Mouse (Mus musculus): ENCODE measurements around the gene Abhd14b. TPM values are rescaled to one million over a fixed set of nuclear protein-coding genes. Genes with fewer than 3 reads are reported as not detected.
"Not testable (repeated sequence)": the region's sequence is repeated elsewhere in the genome, so short reads cannot be mapped to it uniquely, and the experiment has no call there.

The Abhd14b gene
- polyA plus RNA-seq, 1 experiment from 2014 or later, result 75.2 TPM

- WGBS, result 78% methylated on average over 15 of the region's 15 CpGs
- Histone ChIP-seq H3K9ac (ENCODE audit: low read depth, low read length) (no peak overlapping the region), H3K4me3 (replicated peaks; ENCODE audit: low read depth, low read length) (no peak overlapping the region), H3K36me3 (ENCODE audit: insufficient read depth, low read length) (peaks cover 34% of the 10 kb centered on the region; the same call in 1 of the 2 replicates), H3K27ac (no peak overlapping the region), H3K27me3 (ENCODE audit: insufficient read depth, low read length) (no peaks in the 10 kb centered on the region), H3K9me3 (replicated peaks; ENCODE audit: low read length) (no peaks in the 10 kb centered on the region), H3K4me2 (ENCODE audit: low read length) (no peak overlapping the region), H3K4me1 (replicated peaks; ENCODE audit: insufficient read depth, low read length) (no peaks in the 10 kb centered on the region; the same call in 1 of the 2 replicates)
- ATAC-seq (replicated peaks; ENCODE audit: low FRiP score, low read depth) (no peak), DNase-seq (ENCODE audit: low spot score) (no peak)
- no peak for TF ChIP-seq CTCF (IDR thresholded peaks at IDR 0.05; ENCODE audit: low read depth)
Observed at GRCm38 (mm10) chr9:106481075-106481474, 33.8 kb downstream of the Abhd14b start.

GRCm38 (mm10) chr9:106481676-106482075 lies 34.4 kb downstream of the Abhd14b start:
- Histone ChIP-seq H3K4me2 (ENCODE audit: low read length) (no peak overlapping the region), H3K4me3 (replicated peaks; ENCODE audit: low read depth, low read length) (no peak overlapping the region), H3K36me3 (ENCODE audit: insufficient read depth, low read length) (peaks cover 34% of the 10 kb centered on the region; the same call in 1 of the 2 replicates), H3K27me3 (ENCODE audit: insufficient read depth, low read length) (no peaks in the 10 kb centered on the region), H3K4me1 (replicated peaks; ENCODE audit: insufficient read depth, low read length) (no peaks in the 10 kb centered on the region; the same call in 1 of the 2 replicates), H3K27ac (no peak overlapping the region), H3K9ac (ENCODE audit: low read depth, low read length) (no peak overlapping the region), H3K9me3 (replicated peaks; ENCODE audit: low read length) (no peaks in the 10 kb centered on the region)
- no peak for ATAC-seq (replicated peaks; ENCODE audit: low FRiP score, low read depth)
- no peak for DNase-seq (ENCODE audit: low spot score)
- no peak for TF ChIP-seq CTCF (IDR thresholded peaks at IDR 0.05; ENCODE audit: low read depth)
- WGBS, result 93% methylated on average over 13 of the region's 13 CpGs

- Histone ChIP-seq H3K4me2 (ENCODE audit: low read length) (no peak overlapping the region), H3K4me3 (replicated peaks; ENCODE audit: low read depth, low read length) (no peak overlapping the region), H3K36me3 (ENCODE audit: insufficient read depth, low read length) (peaks cover 34% of the 10 kb centered on the region; the same call in 1 of the 2 replicates), H3K27me3 (ENCODE audit: insufficient read depth, low read length) (no peaks in the 10 kb centered on the region), H3K27ac (no peak overlapping the region), H3K9ac (ENCODE audit: low read depth, low read length) (no peak overlapping the region), H3K9me3 (replicated peaks; ENCODE audit: low read length) (no peaks in the 10 kb centered on the region), H3K4me1 (replicated peaks; ENCODE audit: insufficient read depth, low read length) (no peaks in the 10 kb centered on the region; the same call in 1 of the 2 replicates)
- no peak for TF ChIP-seq CTCF (IDR thresholded peaks at IDR 0.05; ENCODE audit: low read depth)
- DNase-seq (ENCODE audit: low spot score) (no peak), ATAC-seq (replicated peaks; ENCODE audit: low FRiP score, low read depth) (no peak)
- WGBS, result 84% methylated on average over 17 of the region's 17 CpGs
Observed at GRCm38 (mm10) chr9:106482578-106483115, 35.4 kb downstream of the Abhd14b start.

GRCm38 (mm10) chr9:106483136-106483535 lies 35.9 kb downstream of the Abhd14b start:
- TF ChIP-seq CTCF (IDR thresholded peaks at IDR 0.05; ENCODE audit: low read depth), result no peak
- Histone ChIP-seq H3K27ac (no peak overlapping the region), H3K4me1 (replicated peaks; ENCODE audit: insufficient read depth, low read length) (no peaks in the 10 kb centered on the region), H3K36me3 (ENCODE audit: insufficient read depth, low read length) (peaks cover 34% of the 10 kb centered on the region; the same call in 1 of the 2 replicates), H3K9me3 (replicated peaks; ENCODE audit: low read length) (no peaks in the 10 kb centered on the region), H3K9ac (ENCODE audit: low read depth, low read length) (no peak overlapping the region), H3K4me3 (replicated peaks; ENCODE audit: low read depth, low read length) (no peak overlapping the region), H3K4me2 (ENCODE audit: low read length) (no peak overlapping the region), H3K27me3 (ENCODE audit: insufficient read depth, low read length) (no peaks in the 10 kb centered on the region)
- ATAC-seq (replicated peaks; ENCODE audit: low FRiP score, low read depth) (no peak), DNase-seq (ENCODE audit: low spot score) (no peak)
- 97% methylated on average over 10 of the region's 10 CpGs for WGBS

- H3K4me1 ChIP-seq (replicated peaks; ENCODE audit: insufficient read depth, low read length), result no peaks in the 10 kb centered on the region
- peaks cover 34% of the 10 kb centered on the region; the same call in 1 of the 2 replicates for H3K36me3 ChIP-seq (ENCODE audit: insufficient read depth, low read length)
- 92% methylated on average over 17 of the region's 17 CpGs for WGBS
- TF ChIP-seq CTCF (IDR thresholded peaks at IDR 0.05; ENCODE audit: low read depth), result no peak
- H3K9ac ChIP-seq (ENCODE audit: low read depth, low read length), result no peak overlapping the region
- no peak overlapping the region for H3K4me3 ChIP-seq (replicated peaks; ENCODE audit: low read depth, low read length)
- no peak overlapping the region for H3K27ac ChIP-seq
- ATAC-seq (replicated peaks; ENCODE audit: low FRiP score, low read depth), result no peak
- DNase-seq (ENCODE audit: low spot score), result no peak
- no peaks in the 10 kb centered on the region for H3K27me3 ChIP-seq (ENCODE audit: insufficient read depth, low read length)
- H3K4me2 ChIP-seq (ENCODE audit: low read length), result no peak overlapping the region
- no peaks in the 10 kb centered on the region for H3K9me3 ChIP-seq (replicated peaks; ENCODE audit: low read length)
Observed at GRCm38 (mm10) chr9:106483606-106484005, 36.3 kb downstream of the Abhd14b start.

- H3K9ac ChIP-seq (ENCODE audit: low read depth, low read length), result no peak overlapping the region
- WGBS, result 82% methylated on average over 10 of the region's 10 CpGs
- H3K36me3 ChIP-seq (ENCODE audit: insufficient read depth, low read length), result peaks cover 34% of the 10 kb centered on the region; the same call in 1 of the 2 replicates
- ATAC-seq (replicated peaks; ENCODE audit: low FRiP score, low read depth) (no peak), DNase-seq (ENCODE audit: low spot score) (no peak)
- H3K27me3 ChIP-seq (ENCODE audit: insufficient read depth, low read length), result no peaks in the 10 kb centered on the region
- no peak for TF ChIP-seq CTCF (IDR thresholded peaks at IDR 0.05; ENCODE audit: low read depth)
- no peak overlapping the region for H3K4me3 ChIP-seq (replicated peaks; ENCODE audit: low read depth, low read length)
- H3K27ac ChIP-seq, result no peak overlapping the region
- no peaks in the 10 kb centered on the region for H3K9me3 ChIP-seq (replicated peaks; ENCODE audit: low read length)
- H3K4me1 ChIP-seq (replicated peaks; ENCODE audit: insufficient read depth, low read length), result no peaks in the 10 kb centered on the region
- H3K4me2 ChIP-seq (ENCODE audit: low read length), result no peak overlapping the region
Observed at GRCm38 (mm10) chr9:106485076-106485475, 37.8 kb downstream of the Abhd14b start.

GRCm38 (mm10) chr9:106487602-106488001 lies 40.3 kb downstream of the Abhd14b start:
- peaks cover 24% of the 10 kb centered on the region; the same call in 1 of the 2 replicates for H3K36me3 ChIP-seq (ENCODE audit: insufficient read depth, low read length)
- H3K9me3 ChIP-seq (replicated peaks; ENCODE audit: low read length); DNase-seq (ENCODE audit: low spot score); ATAC-seq (replicated peaks; ENCODE audit: low FRiP score, low read depth); H3K27me3 ChIP-seq (ENCODE audit: insufficient read depth, low read length); H3K9ac ChIP-seq (ENCODE audit: low read depth, low read length); H3K4me2 ChIP-seq (ENCODE audit: low read length); H3K4me1 ChIP-seq (replicated peaks; ENCODE audit: insufficient read depth, low read length); H3K4me3 ChIP-seq (replicated peaks; ENCODE audit: low read depth, low read length); H3K27ac ChIP-seq: not testable (repeated sequence)
- WGBS, result 81% methylated on average over 6 of the region's 6 CpGs

All from kidney, postnatal 0 days (tissue).